Mouse (Mus musculus): Measurements from ENCODE around the gene Decr2.

DNA sequence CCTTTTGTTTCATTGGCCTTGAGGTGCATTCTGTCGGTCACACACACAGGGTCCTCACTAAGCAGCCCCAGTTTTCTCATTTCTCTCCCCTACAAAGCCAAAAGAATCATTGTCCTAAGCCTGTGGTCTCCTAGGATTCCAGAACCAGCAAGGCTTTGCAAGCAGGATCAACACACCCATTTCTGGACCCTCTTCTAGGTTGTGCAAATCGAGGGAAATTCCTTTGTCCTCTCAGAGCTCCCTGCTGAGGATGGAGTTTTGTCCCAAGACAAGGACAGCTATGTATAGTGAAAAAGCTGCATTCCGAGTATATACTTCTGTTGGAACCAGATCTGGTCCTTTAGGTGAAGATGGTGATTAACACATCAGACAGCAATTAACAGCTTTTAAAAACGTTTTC, 20.0 kb upstream of the Decr2 start:
- no peak for TF ChIP-seq CTCF (IDR thresholded peaks at IDR 0.05; ENCODE audit: borderline replicate concordance, insufficient read depth, low read length)
- no peak for TF ChIP-seq POLR2A (IDR thresholded peaks at IDR 0.05; ENCODE audit: low read depth, low read length)

Data from embryonic fibroblast, embryonic 13.5 days (primary cell).